Mouse (Mus musculus): ENCODE data around the gene Hmcn2. TPM values are rescaled to one million over a fixed set of nuclear protein-coding genes. Genes with fewer than 3 reads are reported as not detected.

The Hmcn2 gene
- polyA plus RNA-seq, 1 experiment from 2014 or later, result 0.11 TPM

GRCm38 (mm10) chr2:31463253-31463652 lies 149.0 kb downstream of the Hmcn2 start:
- no peak overlapping the region for H3K4me3 ChIP-seq (replicated peaks; ENCODE audit: low read length)
- no peak for ATAC-seq
- H3K4me2 ChIP-seq (ENCODE audit: low read length), result no peak overlapping the region
- no peak overlapping the region for H3K9ac ChIP-seq (replicated peaks; ENCODE audit: low read depth, low read length)
- 90% methylated on average over 7 of the region's 7 CpGs for WGBS
- H3K9me3 ChIP-seq (ENCODE audit: control insufficient read depth, low read length), result no peaks in the 10 kb centered on the region
- H3K4me1 ChIP-seq (replicated peaks; ENCODE audit: control insufficient read depth, insufficient read depth, low read length), result peaks cover 7% of the 10 kb centered on the region; the same call in 1 of the 2 replicates
- no peak overlapping the region for H3K27ac ChIP-seq (ENCODE audit: low read length)
- H3K27me3 ChIP-seq (replicated peaks; ENCODE audit: control insufficient read depth, insufficient read depth, low read length), result peaks cover 25% of the 10 kb centered on the region
- no peaks in the 10 kb centered on the region for H3K36me3 ChIP-seq (ENCODE audit: control insufficient read depth, insufficient read depth)

- Histone ChIP-seq H3K4me1 (replicated peaks; ENCODE audit: control insufficient read depth, insufficient read depth, low read length) (peaks cover 7% of the 10 kb centered on the region; the same call in 1 of the 2 replicates), H3K36me3 (ENCODE audit: control insufficient read depth, insufficient read depth) (no peaks in the 10 kb centered on the region), H3K27me3 (replicated peaks; ENCODE audit: control insufficient read depth, insufficient read depth, low read length) (peaks cover 27% of the 10 kb centered on the region), H3K4me3 (replicated peaks; ENCODE audit: low read length) (no peak overlapping the region), H3K9me3 (ENCODE audit: control insufficient read depth, low read length) (no peaks in the 10 kb centered on the region), H3K27ac (ENCODE audit: low read length) (no peak overlapping the region), H3K4me2 (ENCODE audit: low read length) (no peak overlapping the region), H3K9ac (replicated peaks; ENCODE audit: low read depth, low read length) (no peak overlapping the region)
- no peak for ATAC-seq
- 56% methylated on average over 8 of the region's 8 CpGs for WGBS
Measured at GRCm38 (mm10) chr2:31463696-31464528, 149.7 kb downstream of the Hmcn2 start.

DNA sequence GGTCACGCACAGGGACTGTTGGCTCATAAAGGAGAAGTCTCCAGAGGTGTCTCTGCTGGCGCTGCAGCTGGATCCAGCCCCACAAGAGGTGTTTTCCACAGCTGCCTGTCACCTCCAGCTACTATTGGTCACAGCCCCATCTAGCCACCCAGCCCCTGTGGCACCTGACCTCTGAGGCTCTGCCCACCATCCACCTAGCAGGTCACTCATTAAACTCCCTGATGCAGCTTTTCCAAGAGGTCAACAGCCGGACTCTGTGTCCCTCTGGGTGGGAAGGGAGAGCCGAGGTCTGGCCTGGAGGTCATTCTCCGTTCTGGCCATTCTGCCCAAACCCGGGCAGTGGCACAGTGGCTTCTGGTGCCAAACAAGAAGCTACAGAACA lies 150.3 kb downstream of the Hmcn2 start:
- H3K36me3 ChIP-seq (ENCODE audit: control insufficient read depth, insufficient read depth), result no peaks in the 10 kb centered on the region
- H3K4me1 ChIP-seq (replicated peaks; ENCODE audit: control insufficient read depth, insufficient read depth, low read length), result peaks cover 10% of the 10 kb centered on the region
- ATAC-seq, result no peak
- H3K27me3 ChIP-seq (replicated peaks; ENCODE audit: control insufficient read depth, insufficient read depth, low read length), result peaks cover 28% of the 10 kb centered on the region
- no peak overlapping the region for H3K9ac ChIP-seq (replicated peaks; ENCODE audit: low read depth, low read length)
- H3K4me3 ChIP-seq (replicated peaks; ENCODE audit: low read length), result no peak overlapping the region
- 83% methylated on average over 6 of the region's 6 CpGs for WGBS
- H3K9me3 ChIP-seq (ENCODE audit: control insufficient read depth, low read length), result no peaks in the 10 kb centered on the region
- H3K4me2 ChIP-seq (ENCODE audit: low read length), result no peak overlapping the region
- no peak overlapping the region for H3K27ac ChIP-seq (ENCODE audit: low read length)

DNA sequence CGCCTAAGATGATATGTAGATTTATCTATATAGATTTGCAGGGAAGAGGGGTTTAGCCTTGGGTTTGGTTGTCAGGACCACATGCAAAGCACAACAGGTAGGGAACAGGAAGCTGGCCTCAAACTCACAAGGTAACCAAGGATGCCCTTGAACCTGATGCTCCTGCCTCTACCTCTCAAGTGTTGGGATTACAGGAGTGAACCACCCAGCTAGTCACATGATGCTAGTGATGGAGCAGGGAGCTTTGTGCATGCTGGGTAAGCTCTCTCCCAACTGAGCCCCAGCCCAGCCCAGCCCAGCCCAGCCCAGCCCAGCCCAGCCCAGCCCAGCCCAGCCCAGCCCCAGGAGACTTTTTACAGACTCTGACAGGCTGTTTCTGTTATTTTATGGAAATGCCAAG lies 153.2 kb downstream of the Hmcn2 start:
- H3K9me3 ChIP-seq (ENCODE audit: control insufficient read depth, low read length), result no peaks in the 10 kb centered on the region
- peaks cover 37% of the 10 kb centered on the region for H3K27me3 ChIP-seq (replicated peaks; ENCODE audit: control insufficient read depth, insufficient read depth, low read length)
- H3K27ac ChIP-seq (ENCODE audit: low read length), result no peak overlapping the region
- peaks cover 15% of the 10 kb centered on the region for H3K4me1 ChIP-seq (replicated peaks; ENCODE audit: control insufficient read depth, insufficient read depth, low read length)
- 72% methylated on average over 1 of the region's 1 CpGs for WGBS
- no peak overlapping the region for H3K9ac ChIP-seq (replicated peaks; ENCODE audit: low read depth, low read length)
- no peak overlapping the region for H3K4me2 ChIP-seq (ENCODE audit: low read length)
- no peaks in the 10 kb centered on the region for H3K36me3 ChIP-seq (ENCODE audit: control insufficient read depth, insufficient read depth)
- no peak for ATAC-seq
- no peak overlapping the region for H3K4me3 ChIP-seq (replicated peaks; ENCODE audit: low read length)

DNA sequence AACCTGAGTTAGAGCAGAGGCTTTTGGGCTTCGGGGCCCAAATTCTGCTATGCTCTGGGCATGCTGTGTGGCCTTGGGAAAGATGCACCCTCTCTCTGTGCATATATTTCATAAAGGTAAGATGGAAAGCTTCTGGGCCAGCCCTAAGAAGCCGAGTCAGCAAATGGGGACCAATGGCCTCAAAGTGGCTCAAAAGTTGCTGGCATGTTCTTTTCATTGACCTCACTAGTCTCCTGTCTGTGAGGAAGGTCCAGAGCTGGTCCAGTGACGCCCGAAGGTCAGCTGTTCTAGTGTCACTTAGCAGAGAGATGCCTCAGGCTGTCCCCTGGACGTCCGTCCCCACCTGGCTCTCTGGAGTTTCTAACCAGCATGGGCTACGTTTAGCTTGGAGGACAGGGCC lies 154.6 kb downstream of the Hmcn2 start:
- Histone ChIP-seq H3K9me3 (ENCODE audit: control insufficient read depth, low read length) (no peaks in the 10 kb centered on the region), H3K9ac (replicated peaks; ENCODE audit: low read depth, low read length) (no peak overlapping the region), H3K4me1 (replicated peaks; ENCODE audit: control insufficient read depth, insufficient read depth, low read length) (peaks cover 15% of the 10 kb centered on the region), H3K27ac (ENCODE audit: low read length) (no peak overlapping the region), H3K36me3 (ENCODE audit: control insufficient read depth, insufficient read depth) (no peaks in the 10 kb centered on the region), H3K27me3 (replicated peaks; ENCODE audit: control insufficient read depth, insufficient read depth, low read length) (peaks cover 37% of the 10 kb centered on the region), H3K4me3 (replicated peaks; ENCODE audit: low read length) (no peak overlapping the region), H3K4me2 (ENCODE audit: low read length) (no peak overlapping the region)
- WGBS, result 79% methylated on average over 7 of the region's 7 CpGs
- no peak for ATAC-seq

DNA sequence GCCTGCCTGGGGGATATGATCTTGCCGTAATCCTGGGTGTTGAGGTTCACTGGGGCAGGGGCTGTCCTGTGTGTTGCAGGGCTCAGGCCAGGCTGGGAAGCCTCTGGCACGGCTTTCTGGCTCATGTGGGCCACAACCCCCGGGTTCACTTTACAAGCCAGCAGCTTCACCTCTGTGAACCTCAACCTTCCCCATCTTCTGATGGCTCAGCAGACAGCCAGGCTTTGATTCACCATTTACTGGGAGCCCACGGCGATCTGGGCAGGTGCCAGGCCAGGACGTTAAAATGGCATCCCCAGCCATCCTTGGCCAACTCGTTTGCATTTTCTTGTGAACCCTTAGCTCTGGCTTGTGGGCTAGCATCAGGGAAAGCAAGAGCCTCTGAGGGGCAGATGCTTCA lies 155.3 kb downstream of the Hmcn2 start:
- 18% methylated on average over 7 of the region's 7 CpGs for WGBS
- no peak for ATAC-seq
- peaks cover 33% of the 10 kb centered on the region for H3K27me3 ChIP-seq (replicated peaks; ENCODE audit: control insufficient read depth, insufficient read depth, low read length)

DNA sequence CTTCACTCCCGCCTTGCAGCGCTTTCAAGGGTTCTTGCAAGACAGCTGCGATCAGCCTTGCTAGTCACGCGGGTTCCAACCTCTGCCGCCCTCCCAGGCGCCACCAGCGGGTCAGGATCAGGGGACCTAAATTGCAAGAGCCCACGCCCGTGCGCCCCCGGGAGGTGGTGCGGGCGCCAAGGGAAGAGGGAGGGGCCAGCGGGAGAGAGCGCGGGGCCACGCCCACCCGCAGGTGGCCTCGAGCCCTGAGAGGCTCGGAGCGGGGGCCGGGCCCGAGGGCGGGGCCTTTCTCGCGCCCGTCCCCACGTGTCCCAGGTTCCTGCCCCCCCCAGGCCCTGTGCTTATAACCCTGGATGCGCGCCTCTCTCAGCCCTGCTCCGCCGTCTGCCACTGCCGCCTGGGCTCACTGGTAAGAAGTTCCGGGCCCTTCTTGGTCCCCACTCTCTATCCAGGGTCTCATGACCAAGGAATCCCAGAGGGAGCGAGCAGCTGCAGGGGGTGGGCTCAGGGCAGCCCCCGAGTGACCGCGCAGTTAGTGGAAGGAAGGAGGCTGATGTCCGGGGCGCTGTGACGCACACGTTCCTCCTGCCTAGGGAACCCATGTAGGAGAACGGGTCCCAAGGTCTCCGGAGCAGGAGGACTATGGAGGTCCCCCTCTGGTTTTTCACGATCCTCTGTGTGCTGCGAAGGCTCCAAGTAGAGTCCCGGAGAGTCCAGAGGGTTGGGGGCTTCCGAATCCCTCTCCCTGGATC lies 155.9 kb downstream of the Hmcn2 start, which contains the start of gene Ass1:
Ass1 (plus strand) TSS at position 277 of the 752 bp plus-strand sequence.
- H3K4me1 ChIP-seq (replicated peaks; ENCODE audit: control insufficient read depth, insufficient read depth, low read length), result peaks cover 15% of the 10 kb centered on the region
- no peak within 1 kb of the TSS for H3K27ac ChIP-seq (ENCODE audit: low read length)
- no peaks in the 10 kb centered on the region for H3K9me3 ChIP-seq (ENCODE audit: control insufficient read depth, low read length)
- H3K27me3 ChIP-seq (replicated peaks; ENCODE audit: control insufficient read depth, insufficient read depth, low read length), result peaks cover 32% of the 10 kb centered on the region
- peak within 1 kb of the TSS; percentile 68 for H3K4me2 ChIP-seq (ENCODE audit: low read length)
- no peaks in the 10 kb centered on the region for H3K36me3 ChIP-seq (ENCODE audit: control insufficient read depth, insufficient read depth)
- H3K9ac ChIP-seq (replicated peaks; ENCODE audit: low read depth, low read length), result peak within 1 kb of the TSS; percentile 45
- ATAC-seq, result peak; percentile 72
- 1% methylated on average over 48 of the region's 49 CpGs for WGBS
- peak within 1 kb of the TSS; percentile 40 for H3K4me3 ChIP-seq (replicated peaks; ENCODE audit: low read length)

More for the DNA sequence above, 155.3 kb downstream of the Hmcn2 start:
- H3K4me2 ChIP-seq (ENCODE audit: low read length), result peak overlapping the region; percentile 68
- peak overlapping the region; percentile 40 for H3K4me3 ChIP-seq (replicated peaks; ENCODE audit: low read length)
- H3K27ac ChIP-seq (ENCODE audit: low read length), result no peak overlapping the region
- H3K9me3 ChIP-seq (ENCODE audit: control insufficient read depth, low read length), result no peaks in the 10 kb centered on the region
- H3K4me1 ChIP-seq (replicated peaks; ENCODE audit: control insufficient read depth, insufficient read depth, low read length), result peaks cover 15% of the 10 kb centered on the region
- H3K9ac ChIP-seq (replicated peaks; ENCODE audit: low read depth, low read length), result peak overlapping the region; percentile 45
- no peaks in the 10 kb centered on the region for H3K36me3 ChIP-seq (ENCODE audit: control insufficient read depth, insufficient read depth)

GRCm38 (mm10) chr2:31470683-31471385 lies 156.6 kb downstream of the Hmcn2 start:
- Histone ChIP-seq H3K4me3 (replicated peaks; ENCODE audit: low read length) (peak overlapping the region; percentile 40), H3K27ac (ENCODE audit: low read length) (no peak overlapping the region), H3K27me3 (replicated peaks; ENCODE audit: control insufficient read depth, insufficient read depth, low read length) (peaks cover 32% of the 10 kb centered on the region), H3K36me3 (ENCODE audit: control insufficient read depth, insufficient read depth) (no peaks in the 10 kb centered on the region), H3K9ac (replicated peaks; ENCODE audit: low read depth, low read length) (peak overlapping the region; percentile 45), H3K9me3 (ENCODE audit: control insufficient read depth, low read length) (no peaks in the 10 kb centered on the region), H3K4me2 (ENCODE audit: low read length) (peak overlapping the region; percentile 68), H3K4me1 (replicated peaks; ENCODE audit: control insufficient read depth, insufficient read depth, low read length) (peaks cover 15% of the 10 kb centered on the region)
- ATAC-seq, result no peak
- 11% methylated on average over 17 of the region's 19 CpGs for WGBS

DNA sequence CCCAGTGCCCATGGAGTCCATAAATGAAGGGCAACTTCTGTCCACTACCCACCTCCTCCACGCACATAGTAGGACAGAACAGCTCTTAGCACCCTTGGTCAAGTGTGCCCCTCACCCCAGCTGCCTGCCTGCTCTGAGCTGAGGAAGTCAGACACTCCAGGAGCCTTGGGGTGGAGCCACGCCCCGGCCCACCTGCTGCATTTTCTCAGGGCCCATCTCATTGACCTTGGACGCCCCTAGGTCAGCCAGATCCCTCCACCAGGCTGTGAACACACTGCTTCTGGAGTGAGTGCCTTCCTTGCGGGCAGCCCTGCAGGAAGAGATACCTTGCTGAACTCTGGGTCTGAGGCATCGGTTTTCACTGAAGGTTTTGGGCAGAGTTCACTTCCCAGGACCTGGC lies 157.4 kb downstream of the Hmcn2 start:
- no peak overlapping the region for H3K27ac ChIP-seq (ENCODE audit: low read length)
- no peak for ATAC-seq
- no peak overlapping the region for H3K4me2 ChIP-seq (ENCODE audit: low read length)
- peaks cover 32% of the 10 kb centered on the region for H3K27me3 ChIP-seq (replicated peaks; ENCODE audit: control insufficient read depth, insufficient read depth, low read length)
- H3K36me3 ChIP-seq (ENCODE audit: control insufficient read depth, insufficient read depth), result no peaks in the 10 kb centered on the region
- no peak overlapping the region for H3K4me3 ChIP-seq (replicated peaks; ENCODE audit: low read length)
- no peak overlapping the region for H3K9ac ChIP-seq (replicated peaks; ENCODE audit: low read depth, low read length)
- H3K4me1 ChIP-seq (replicated peaks; ENCODE audit: control insufficient read depth, insufficient read depth, low read length), result peaks cover 15% of the 10 kb centered on the region
- 53% methylated on average over 6 of the region's 6 CpGs for WGBS
- H3K9me3 ChIP-seq (ENCODE audit: control insufficient read depth, low read length), result no peaks in the 10 kb centered on the region

Data from forebrain, embryonic 16.5 days (tissue).